Mouse (Mus musculus) bone marrow macrophage, adult 2 months (primary cell): ENCODE measurements around the gene Zbtb2. TPM values are rescaled to one million over a fixed set of nuclear protein-coding genes. Genes with fewer than 3 reads are reported as not detected.

Experiments used
- H3K27ac ChIP-seq: 2 replicates; pipeline ENCODE4 v1.5.1; 2012; ENCODE audit warnings: low read depth, low read length; ENCODE audit not compliant: insufficient read depth
- H3K4me1 ChIP-seq: 2 replicates; pipeline ENCODE4 v1.6.1; 2012; ENCODE audit warnings: low read length; ENCODE audit not compliant: control insufficient read depth, insufficient read depth
- H3K4me3 ChIP-seq: 2 replicates; pipeline ENCODE4 v1.5.1; 2012; ENCODE audit warnings: mild to moderate bottlenecking, low read length, moderate library complexity; ENCODE audit not compliant: insufficient read depth
- CTCF ChIP-seq: IDR thresholded peaks from 2 replicates; pipeline ENCODE4 v1.5.1; 2012; ENCODE audit warnings: low read depth, mild to moderate bottlenecking, low read length, moderate library complexity
- POLR2A ChIP-seq: IDR thresholded peaks from 2 replicates; pipeline ENCODE4 v1.6.1; 2012; ENCODE audit warnings: mild to moderate bottlenecking, low read depth, low read length, borderline replicate concordance
- polyA plus RNA-seq: library from polyadenylated mRNA; stranded (reverse); fragments of >200 nt; gene quantifications from 2 replicates; pipeline ENCODE4 v1.2.4, GENCODE M21; 2012; ENCODE audit not compliant: missing spikeins, insufficient read depth, insufficient read length

The Zbtb2 gene
- polyA plus RNA-seq, 1 experiment, result 10.3 TPM

GRCm38 (mm10) chr10:4338863-4339461 is 48.9 kb downstream of the Zbtb2 start:
- no peak overlapping the region for H3K27ac ChIP-seq
- no peak overlapping the region for H3K4me3 ChIP-seq
- peaks cover 5% of the 10 kb centered on the region for H3K4me1 ChIP-seq
- TF ChIP-seq POLR2A, result no peak
- TF ChIP-seq CTCF, result no peak

GRCm38 (mm10) chr10:4334039-4334683 is 53.7 kb downstream of the Zbtb2 start:
- Histone ChIP-seq H3K4me3 (peak overlapping the region; percentile 57), H3K27ac (peak overlapping the region; percentile 1; the same call in 1 of the 2 replicates), H3K4me1 (peaks cover 5% of the 10 kb centered on the region)
- no peak for TF ChIP-seq CTCF
- TF ChIP-seq POLR2A, result no peak

- Histone ChIP-seq H3K4me1 (peaks cover 3% of the 10 kb centered on the region), H3K27ac (no peak overlapping the region), H3K4me3 (no peak overlapping the region)
- TF ChIP-seq POLR2A, result no peak
- peak; percentile 78 for TF ChIP-seq CTCF
Measured at GRCm38 (mm10) chr10:4333319-4333718, 54.6 kb downstream of the Zbtb2 start.

GRCm38 (mm10) chr10:4332228-4332979 is 55.5 kb downstream of the Zbtb2 start:
- peaks cover 3% of the 10 kb centered on the region for H3K4me1 ChIP-seq
- no peak overlapping the region for H3K4me3 ChIP-seq
- H3K27ac ChIP-seq, result no peak overlapping the region
- TF ChIP-seq CTCF, result no peak
- TF ChIP-seq POLR2A, result no peak

- TF ChIP-seq CTCF (no peak), POLR2A (no peak)
- Histone ChIP-seq H3K27ac (no peak overlapping the region), H3K4me3 (no peak overlapping the region)
Measured at GRCm38 (mm10) chr10:4327716-4328115, 60.2 kb downstream of the Zbtb2 start.

GRCm38 (mm10) chr10:4325562-4325961 is 62.3 kb downstream of the Zbtb2 start:
- H3K4me1 ChIP-seq, result no peaks in the 10 kb centered on the region
- H3K4me3 ChIP-seq, result no peak overlapping the region
- TF ChIP-seq POLR2A (no peak), CTCF (no peak)
- H3K27ac ChIP-seq, result no peak overlapping the region

More at GRCm38 (mm10) chr10:4327716-4328115, 60.2 kb downstream of the Zbtb2 start:
- no peaks in the 10 kb centered on the region for H3K4me1 ChIP-seq

- Histone ChIP-seq H3K4me3 (no peak overlapping the region), H3K4me1 (no peaks in the 10 kb centered on the region), H3K27ac (no peak overlapping the region)
- TF ChIP-seq POLR2A, result no peak
- TF ChIP-seq CTCF, result no peak
Measured at GRCm38 (mm10) chr10:4323885-4324284, 64.0 kb downstream of the Zbtb2 start.

Other genes with a start within 250 kb of the Zbtb2 start
- 0.27 and 0.43 TPM in 2 replicates for gene Akap12, start 121.7 kb downstream of the Zbtb2 start, polyA plus RNA-seq
- 52.0 and 53.4 TPM in 2 replicates for gene Rmnd1, start 44.3 kb upstream of the Zbtb2 start, polyA plus RNA-seq
- gene Armt1, start 44.4 kb upstream of the Zbtb2 start, polyA plus RNA-seq, result 15.7 and 16.8 TPM in 2 replicates
- not detected in 2 replicates for gene Ccdc170, start 94.4 kb upstream of the Zbtb2 start, polyA plus RNA-seq
- 5.4 and 5.6 TPM in 2 replicates for gene Esr1, start 223.5 kb upstream of the Zbtb2 start, polyA plus RNA-seq